Mouse (Mus musculus) erythroid progenitor cell, adult 5-6 weeks (primary cell): ENCODE data around the gene Cfap58. TPM values are rescaled to one million over a fixed set of nuclear protein-coding genes. Genes with fewer than 3 reads are reported as not detected.

Experiments
- ATAC-seq: replicated peaks from 2 replicates; pipeline ENCODE4 v1.8.0; 2016; ENCODE audit warnings: moderate number of reproducible peaks, mild to moderate bottlenecking, moderate TSS enrichment, inconsistent platforms; ENCODE audit not compliant: poor library complexity, low FRiP score, severe bottlenecking
- total RNA-seq, 2 experiments: library from RNA; stranded (forward) in 1 of 2; stranded (reverse) in 1 of 2; fragments of 150-400 nt in 1 of 2; fragments of 186-747, 209-891 nt in 1 of 2; gene quantifications; 2 replicates each; pipeline versions ENCODE4 v1.2.3 to v1.2.4; 2015 to 2017; ENCODE audit warnings: low replicate concordance in 2 of 2

Cfap58 gene
- total RNA-seq, 2 experiments from 2014 or later: not detected

DNA sequence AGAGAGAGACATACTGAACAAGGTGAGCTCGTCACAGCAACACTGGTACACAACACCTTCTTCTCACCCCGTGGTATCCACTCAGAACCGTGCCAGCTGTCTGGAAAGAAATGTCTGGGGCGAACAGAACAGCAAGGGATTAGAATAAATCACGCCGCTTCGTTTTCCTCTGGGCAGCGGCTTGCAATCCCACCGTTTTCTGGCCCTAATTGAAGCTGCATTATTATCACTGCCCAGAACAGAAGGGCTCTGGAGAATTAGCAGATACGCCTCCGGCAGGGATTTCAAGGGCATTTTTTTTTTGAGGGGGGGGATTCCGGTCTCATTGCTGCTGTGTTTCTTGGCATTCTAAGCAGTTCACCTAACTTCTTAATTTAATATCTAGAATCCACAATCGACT, 20.7 kb downstream of the Cfap58 start:
- ATAC-seq: no peak

DNA sequence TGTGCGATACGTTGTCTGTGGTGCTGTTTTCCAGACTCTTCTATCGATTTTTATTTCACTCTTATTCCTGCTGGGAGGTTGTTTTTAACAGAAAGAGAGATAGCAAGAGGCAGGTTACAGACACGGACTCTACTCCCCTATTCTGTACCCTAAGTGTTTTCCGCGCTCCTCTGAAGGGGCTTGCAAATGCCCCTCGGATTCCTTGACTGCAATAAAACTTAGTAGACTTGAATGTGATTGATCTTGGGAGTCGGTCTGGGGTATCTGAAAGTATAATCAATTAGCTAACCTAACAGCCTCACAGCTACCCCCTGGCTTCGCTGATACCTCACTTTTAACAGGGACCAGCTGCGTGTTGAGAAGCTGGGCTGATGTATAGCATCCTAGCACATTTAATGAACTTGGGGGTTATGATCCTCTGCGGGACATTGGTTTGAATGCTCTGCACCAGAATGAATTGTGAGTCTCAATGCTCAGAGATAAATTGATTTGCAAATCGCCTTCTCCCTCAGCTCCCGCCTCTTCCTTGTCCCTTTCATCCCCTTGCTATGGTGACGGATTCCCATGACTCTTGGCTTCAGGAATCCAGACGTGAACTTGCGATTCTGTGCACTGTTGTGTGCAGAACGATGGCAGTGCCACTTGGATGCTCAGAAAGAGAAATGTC, 31.7 kb downstream of the Cfap58 start:
- ATAC-seq: no peak

DNA sequence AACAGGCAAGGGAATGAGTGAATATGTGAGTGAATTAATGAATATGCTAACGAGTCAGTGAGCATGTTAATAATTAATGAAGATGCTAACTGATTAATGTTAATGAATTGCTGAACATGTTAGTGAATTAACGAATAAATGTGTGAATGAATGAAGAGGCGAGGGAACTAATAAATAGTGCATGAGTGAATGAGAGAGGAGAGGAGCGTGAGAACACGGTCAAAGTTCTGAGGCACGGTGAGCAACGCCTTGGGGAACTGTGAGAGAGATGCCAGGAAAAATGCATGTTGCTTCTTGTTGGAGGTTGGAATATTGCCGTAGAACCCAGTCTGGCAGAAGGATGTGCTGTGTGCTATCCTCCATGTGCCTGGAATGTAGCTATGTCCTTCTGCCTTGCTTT, 33.6 kb downstream of the Cfap58 start:
- ATAC-seq: no peak

DNA sequence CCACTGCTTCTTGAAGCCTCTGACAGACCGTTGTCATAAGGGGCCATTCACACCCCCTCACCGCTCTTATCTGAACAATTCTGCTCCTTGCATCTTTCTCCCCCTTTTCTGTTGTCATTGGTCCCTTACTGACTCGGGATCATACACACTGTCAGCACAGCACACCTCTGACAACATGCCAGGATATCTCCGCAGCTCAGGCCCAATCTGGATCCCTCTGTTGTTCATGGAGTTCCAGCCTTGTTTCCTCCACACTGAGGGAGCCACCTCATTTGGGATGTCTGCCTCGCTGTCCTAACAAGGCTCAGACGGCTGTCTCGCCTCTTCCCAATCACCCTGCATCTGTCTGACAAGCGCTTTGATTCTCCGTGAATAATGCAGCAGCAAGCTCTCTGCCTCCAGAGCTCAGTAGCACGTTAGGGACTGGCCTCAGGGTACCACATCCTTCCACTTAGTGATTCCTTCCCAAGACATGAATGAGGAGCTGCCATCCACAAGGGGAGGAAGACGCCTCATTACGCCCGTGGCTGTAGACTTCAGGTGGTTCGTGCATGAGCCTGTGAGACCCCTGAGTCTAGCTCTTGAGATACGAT, 40.7 kb downstream of the Cfap58 start:
- no peak for ATAC-seq

DNA sequence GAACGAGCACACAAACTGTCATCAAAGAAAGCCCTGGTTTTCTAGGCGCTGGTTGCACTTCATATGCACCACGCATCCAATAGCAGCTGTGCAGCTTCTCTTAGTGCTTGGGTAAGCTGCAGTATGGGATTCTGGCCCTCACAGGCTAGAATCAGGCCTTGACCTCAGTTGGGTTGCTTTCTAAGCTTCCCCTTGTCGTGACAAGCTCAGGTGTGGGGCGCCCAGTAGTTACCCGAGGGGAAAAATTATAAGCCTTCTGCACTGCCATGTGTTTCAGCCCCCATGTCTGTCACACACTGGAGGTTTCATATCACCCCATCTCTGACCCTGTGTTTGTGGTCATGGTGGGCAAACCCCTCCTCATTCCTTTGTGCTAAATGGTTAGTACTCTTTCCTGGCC, 42.0 kb downstream of the Cfap58 start:
- no peak for ATAC-seq

DNA sequence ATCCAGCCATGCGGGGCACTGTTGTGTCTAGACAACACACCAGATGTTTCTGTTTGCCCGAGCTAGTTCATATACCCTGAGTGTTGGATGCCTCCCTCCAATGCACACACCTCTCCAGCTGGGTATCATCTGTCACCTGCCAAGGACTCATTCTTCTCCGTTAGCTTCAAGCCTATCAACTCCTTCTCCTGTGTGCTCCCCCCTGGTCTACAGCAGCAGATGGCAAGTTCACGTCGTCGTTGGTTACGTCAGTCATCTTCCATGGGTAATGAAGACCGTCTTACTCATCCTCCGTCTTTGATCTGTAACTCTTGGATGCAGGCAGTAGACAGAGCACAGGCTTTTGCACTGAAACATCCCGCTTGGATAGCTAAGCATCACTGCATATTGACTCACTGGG, 42.8 kb downstream of the Cfap58 start:
- ATAC-seq: no peak

DNA sequence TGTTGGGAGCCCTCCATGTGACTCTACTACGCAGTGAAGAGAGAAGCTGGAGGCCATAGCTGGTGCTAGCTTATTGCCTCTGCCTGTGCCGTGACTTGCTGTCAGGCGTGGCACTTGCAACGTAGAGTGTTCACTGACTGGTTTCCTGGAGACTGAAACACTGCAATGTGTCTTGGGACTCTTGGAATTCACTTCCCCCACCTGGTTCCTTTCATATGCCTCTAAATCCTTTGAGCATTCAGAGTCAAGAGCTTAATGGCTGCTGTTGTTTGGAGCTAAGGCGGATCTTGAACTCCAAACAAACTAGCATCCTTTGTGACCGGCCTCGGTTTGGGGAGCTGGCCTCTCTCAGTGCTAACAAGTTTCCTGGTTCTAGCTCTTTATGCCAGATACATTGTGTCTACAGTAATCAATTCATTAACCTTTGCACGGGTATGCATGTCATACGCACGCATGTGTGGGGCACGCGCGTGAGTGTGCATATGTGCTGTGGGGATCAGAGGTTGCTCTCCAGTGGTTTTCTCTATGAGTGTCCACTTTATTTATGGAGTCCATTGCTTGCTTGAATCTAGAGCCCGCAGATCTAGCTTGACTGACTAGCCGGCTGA, 48.2 kb downstream of the Cfap58 start:
- no peak for ATAC-seq

DNA sequence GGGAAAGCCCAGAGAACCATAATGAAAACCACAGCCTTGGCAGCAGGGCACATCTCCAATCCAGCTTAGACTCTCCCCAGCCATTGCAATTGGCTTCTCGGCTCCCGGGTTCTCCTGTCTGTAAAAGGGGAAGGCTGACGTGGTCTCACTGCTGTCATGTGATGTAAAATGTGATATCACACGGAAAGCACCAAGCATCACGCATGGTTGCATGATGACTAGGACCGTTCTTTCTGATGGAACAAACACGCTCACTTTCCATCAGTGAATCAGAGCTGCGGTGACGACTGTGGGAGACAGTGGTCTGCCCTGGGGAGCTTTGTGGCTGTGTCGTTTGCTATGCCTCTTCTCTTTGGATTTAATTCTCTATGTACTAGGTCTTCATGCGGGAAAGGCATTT, 50.5 kb downstream of the Cfap58 start:
- no peak for ATAC-seq

DNA sequence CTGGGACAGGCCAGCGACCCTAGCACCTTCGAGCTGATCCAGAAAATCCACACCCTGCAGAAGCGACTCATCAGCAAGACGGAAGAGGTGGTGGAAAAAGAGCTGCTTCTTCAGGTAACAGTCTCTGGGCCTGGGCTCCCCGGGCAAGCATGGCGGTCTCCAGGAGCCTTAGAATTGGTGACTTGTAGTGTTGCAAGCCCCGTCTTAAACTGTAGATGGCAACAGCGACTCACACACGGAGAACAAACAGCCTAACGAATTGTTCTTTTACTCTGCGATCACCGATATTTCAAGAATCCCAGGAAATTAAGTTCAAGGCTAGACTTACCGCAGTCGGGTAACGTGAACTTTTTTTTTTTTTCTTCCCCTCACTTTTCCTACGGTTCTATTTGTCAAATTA, 51.0 kb downstream of the Cfap58 start:
- ATAC-seq: no peak

DNA sequence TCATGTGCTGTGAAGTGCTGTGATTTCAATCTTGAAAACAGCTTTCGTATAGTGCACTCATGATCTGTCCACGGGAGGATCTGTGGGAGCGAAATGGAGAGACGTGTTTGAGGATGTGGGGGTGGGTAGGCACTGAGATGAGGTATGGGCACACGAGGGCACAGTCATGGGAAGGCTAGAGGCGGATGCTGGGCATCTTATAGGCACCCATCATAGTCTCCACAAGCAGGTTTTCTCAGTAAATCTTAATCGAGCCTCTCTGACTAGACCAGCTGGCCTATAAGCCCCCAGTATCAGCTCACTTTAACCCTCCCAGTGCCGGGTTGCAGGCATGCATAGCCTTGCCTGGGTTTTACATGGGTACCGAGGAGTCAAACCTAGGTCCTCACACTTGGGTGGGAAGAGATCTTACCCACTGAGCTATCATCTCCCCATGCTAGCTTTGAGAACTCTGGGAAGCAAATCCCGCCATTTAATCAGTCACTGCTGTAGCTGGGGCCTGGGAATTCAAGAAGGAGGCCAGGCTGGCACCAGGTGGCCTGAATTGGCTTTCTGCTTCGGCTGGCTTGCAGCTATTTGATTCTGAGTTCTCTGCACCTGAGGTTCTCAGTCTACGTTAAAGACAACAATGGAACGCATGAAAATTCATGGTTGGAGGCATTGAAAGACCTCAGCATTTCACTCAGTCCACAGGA, 51.6 kb downstream of the Cfap58 start:
- no peak for ATAC-seq

DNA sequence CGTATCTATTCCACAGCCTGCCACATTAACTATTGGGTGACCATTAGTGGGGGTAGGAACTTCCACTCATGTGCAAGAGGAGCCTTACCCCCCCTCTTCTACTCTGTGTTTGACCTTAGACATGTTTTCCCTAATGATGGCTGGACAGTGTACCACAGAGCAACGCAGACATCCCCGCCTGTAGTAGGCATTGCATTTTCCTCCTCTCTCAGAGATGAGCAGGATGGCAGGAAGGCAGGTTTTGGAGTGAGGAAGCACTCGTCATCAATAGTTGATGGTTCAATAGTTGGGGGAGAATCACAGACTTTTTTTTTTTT, 52.1 kb downstream of the Cfap58 start:
- no peak for ATAC-seq

DNA sequence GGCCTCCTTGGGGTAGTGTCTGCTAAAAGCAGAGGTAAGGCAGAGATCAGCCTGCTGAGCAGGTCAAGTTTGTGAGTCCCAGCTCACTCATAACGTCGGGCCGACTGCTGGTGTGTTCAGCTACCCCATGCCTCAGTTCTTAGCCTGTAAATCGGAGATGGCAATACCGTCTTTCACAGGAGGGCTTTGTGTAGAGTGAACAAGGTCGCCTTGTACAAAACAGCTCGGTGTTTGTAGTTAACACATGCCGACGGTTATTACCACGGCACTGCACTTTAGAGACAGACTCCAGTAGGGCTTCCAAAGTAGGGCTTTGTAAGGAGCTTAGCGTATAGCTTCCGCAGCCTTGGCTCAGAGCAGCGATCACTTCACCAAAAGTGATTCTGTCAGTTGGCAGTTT, 63.8 kb downstream of the Cfap58 start:
- no peak for ATAC-seq

DNA sequence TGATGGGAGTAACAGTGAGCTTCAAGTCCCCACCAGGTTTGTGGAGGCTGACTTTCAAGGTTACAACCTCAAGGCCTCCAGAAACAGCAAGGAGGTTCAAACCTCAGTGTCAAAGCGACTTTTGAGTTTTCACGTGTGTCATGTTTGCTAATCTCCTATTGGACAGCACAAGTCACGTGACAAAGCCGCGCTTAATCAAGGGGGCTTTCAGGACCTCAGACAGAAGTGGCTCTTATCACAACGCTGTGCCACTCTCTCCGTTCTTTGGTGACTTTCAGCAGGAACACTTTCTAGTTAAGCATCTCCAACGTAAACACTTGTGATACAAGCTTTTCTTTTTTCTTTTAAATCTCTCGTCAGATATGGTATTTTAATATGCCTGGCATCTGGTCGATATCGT, 64.3 kb downstream of the Cfap58 start:
- no peak for ATAC-seq

DNA sequence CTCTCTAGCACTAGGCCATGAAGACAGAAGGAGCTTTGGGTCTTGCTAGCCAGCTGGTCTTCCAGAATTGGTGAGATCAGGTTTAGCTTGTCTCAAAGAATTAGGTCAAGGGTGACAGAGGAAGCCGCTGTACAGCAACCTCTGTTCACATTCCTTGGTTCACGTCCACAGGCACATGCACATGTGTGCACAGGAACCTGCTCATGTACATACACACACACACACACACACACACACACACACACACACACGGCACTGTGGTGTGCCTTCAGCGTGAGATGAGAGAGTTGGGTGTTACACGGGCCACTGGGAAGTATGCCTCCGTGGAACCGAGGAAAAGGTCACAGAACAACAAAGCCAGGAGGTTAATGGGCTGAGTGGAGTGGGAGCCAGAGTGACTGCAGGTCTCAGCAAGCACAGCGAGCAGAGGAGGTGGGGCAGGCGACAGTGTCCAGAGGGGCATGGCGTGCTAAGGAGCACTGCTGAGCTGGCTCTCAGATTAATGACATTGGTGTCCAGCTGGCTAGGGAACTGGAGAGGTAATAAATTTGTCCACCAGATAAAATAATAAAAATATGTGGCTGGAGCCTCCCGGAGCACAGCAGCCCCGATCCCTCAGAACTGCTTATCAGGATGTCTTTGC, 71.4 kb downstream of the Cfap58 start:
- ATAC-seq: no peak

DNA sequence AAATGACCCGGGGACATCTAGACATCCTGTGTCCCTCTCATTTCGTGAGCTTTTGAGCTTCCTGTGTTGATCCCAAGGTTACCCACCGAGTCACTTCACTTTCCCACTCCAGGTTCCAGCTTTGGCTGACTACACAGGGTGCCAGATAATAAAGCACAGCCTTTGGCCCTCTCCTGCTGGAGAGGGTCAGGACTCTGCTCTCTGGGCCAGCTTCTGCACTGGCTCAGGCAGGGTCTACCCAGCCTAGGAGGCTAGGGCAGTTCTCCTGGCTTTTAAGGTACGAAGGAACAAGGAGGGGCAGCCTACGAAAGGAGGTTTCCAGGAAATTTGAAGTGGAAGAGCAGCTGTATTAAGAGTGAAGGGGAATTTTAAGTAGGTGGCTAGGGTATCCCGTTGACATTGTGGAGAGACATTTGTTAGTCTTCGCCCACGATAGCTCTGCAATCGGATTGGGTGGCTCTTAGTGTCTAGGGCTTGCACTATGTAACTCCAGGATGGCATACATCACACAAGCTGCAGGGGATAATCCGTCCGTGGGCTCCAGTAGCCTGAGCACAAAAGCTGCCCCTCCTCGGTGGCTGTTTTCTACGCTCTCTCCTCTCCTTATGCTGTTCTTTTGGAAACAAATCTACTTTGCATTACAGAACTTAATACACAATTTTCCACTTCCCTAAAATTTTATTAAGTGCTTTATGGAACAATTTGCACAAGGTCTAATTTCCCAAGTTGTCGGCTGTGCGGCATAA, 72.3 kb downstream of the Cfap58 start:
- no peak for ATAC-seq

DNA sequence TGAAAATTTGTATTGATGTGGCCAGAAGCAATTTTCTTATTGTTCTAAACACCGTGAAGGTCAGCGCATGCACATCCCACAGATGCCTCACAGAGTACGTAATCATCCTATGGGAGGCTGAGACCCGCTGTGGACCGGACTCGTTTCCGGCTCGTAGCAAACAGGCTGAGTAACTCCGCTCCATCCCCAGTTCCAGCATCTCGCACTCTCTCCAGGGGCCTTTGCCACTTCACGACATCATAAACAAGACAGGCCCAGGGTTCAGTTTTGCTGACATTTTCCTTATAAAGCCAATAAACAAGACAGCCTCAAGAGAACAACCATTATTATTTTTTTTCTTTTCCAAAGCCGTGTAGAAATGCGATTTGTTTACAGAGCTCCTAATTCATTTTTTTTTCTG, 82.6 kb downstream of the Cfap58 start:
- ATAC-seq: no peak

DNA sequence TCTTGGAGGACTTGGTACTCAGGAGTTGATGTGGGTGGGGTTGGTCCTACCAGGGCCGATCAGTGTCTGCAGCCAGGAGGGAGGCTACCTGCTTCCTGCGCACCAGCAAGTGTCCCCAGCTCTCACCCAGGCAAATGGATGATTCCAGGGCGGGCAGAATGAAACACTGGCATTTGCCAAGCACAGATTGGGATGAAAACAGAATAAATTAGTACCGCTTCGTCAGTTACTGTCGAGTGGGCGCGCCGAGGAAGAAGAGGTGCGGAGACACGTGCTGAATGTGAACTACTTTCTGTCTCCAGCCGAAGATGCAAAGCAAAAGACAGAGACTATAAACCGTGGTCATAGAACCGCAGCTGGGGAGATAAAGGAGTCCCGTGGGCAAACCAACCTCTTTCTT, 84.0 kb downstream of the Cfap58 start:
- no peak for ATAC-seq

DNA sequence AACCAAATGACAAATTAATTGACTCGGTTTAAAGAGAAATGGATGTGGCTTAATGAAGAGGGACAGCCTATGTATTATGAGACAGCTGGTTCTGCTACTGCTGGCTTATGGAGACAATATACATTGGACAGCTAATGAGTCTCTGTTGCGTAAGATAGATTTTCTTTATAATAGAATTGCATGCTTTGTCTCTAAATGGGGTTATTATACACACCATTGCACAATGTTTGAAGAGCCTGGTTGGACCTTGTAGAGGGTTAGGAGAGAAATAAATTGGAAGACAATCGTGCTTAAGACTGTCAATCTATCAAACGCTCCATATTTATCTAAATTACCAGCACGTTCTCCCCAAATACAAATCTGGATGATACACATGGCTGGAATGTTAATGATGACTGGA, 85.3 kb downstream of the Cfap58 start:
- no peak for ATAC-seq

DNA sequence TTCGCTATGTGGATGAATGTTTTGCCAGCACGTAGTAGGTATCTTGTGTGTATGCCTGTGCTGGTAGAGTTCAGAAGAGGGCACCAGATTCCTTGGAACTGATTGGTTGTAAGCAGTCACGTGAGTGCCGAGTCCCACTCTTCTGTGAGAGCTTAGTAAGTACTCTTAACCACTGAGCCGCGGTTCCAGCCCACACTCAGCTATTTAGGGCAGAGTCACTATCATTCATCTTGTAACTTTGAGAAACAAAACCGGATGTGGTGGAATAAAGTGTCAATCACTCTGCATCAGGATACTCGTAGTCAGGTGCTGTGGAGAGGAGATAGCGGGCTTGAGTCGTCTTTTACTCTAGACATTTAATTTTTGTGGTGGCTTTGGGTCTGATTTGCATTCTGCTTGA, 86.3 kb downstream of the Cfap58 start:
- no peak for ATAC-seq

DNA sequence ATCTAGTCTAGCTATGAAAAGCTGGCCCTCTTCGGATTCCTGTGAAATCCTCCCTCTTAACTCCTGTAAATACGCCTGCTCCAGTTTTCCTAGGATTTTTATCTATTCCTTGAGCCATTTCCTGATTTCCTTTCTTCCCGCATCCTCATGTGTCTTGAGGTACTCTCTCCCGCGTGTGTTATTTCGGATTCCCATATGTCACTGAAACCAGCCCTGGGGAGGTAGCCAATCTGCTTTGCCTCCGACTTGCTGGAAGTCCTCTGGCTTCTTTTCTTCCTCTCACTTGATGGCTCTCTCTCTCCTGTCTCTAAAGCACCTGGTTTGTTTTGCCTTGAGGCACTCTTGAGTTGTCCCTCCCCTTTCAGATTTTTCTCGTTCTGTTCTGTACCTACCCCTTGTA, 87.9 kb downstream of the Cfap58 start:
- no peak for ATAC-seq
